Mouse (Mus musculus): ENCODE data around the gene Ikbip. TPM values are rescaled to one million over a fixed set of nuclear protein-coding genes. Genes with fewer than 3 reads are reported as not detected.

The Ikbip gene
- 4.6 and 7.1 TPM in 2 replicates for polyA plus RNA-seq (2012; ENCODE audit: low replicate concordance)

GRCm38 (mm10) chr10:91082550-91083392, at the start of gene Ikbip, which contains the start of gene Apaf1:
TSS of gene Ikbip (plus strand) at chr10:91082940.
TSS of gene Apaf1 (minus strand) at chr10:91082770.

DNA sequence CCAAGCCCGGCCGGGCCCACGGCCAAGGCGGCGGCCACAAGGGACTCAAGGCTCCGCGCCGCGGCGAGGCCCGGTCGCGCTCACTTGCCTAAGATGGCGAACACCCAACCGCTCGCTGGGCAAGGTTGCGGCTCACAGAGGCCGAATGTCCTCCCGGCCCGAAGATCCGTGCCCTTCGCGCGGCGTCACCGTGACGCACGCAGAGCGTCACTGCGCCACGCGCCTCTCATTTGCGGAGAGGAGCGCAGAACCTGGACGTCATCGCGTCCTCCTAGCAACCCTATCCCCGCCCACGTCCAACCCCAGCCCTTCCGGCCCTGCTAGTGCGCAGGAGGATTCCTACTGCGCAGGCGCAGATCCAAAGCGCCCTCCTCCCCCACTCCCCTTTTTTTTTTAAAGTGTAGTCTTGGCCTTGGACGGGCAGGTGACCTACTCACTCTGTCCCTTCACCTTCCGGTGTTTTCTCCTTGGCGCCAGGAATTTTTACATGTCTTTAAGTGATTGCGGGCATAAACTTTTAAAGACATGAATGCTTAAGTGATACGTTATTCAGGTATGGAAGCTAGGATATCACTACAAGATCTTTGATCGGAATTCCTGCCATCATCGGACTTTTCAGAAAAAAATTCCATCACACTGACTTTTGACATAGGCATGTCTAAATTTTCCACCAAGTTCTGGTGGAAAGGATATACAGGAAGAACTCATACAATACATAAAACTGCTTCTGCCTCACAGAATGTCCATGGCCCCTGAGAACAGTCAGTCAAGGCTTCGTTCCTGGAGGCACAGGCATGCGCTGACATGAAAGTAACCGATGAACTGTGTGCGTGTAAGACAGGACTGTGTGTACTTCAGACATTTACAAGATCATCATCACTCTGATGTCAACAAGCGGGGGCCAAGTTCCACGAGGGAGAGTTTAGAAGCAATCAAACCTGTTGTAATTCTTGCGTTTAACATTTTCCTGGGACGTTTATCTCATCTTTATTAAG, 41.4 kb downstream of the Ikbip start, which contains the start of gene Slc25a3:
TSS of gene Slc25a3 (minus strand) at position 232 of the 995 bp plus-strand sequence.

Other genes starting within 250 kb of the Ikbip start
- gene Apaf1, start 170 bp upstream of the Ikbip start, polyA plus RNA-seq (2012; ENCODE audit: low replicate concordance): 7.9 and 26.4 TPM in 2 replicates
- gene Slc25a3, start 41.1 kb downstream of the Ikbip start, polyA plus RNA-seq (2012; ENCODE audit: low replicate concordance): 179 and 382 TPM in 2 replicates
- 95.5 and 168 TPM in 2 replicates for gene Tmpo, start 98.4 kb downstream of the Ikbip start, polyA plus RNA-seq (2012; ENCODE audit: low replicate concordance)

Data from hematopoietic multipotent progenitor cell, adult 10-12 weeks (in vitro differentiated cells).